Mouse (Mus musculus) lung, embryonic 14.5 days (tissue): Measurements from ENCODE around the gene Saa3. TPM values are rescaled to one million over a fixed set of nuclear protein-coding genes. Genes with fewer than 3 reads are reported as not detected.

Experiments
- ATAC-seq: fragments of 200-750 bp; cut with Nextera tagmentation; 2 replicates; pipeline ENCODE4 v1.8.0; 2017; ENCODE audit warnings: mild to moderate bottlenecking, moderate TSS enrichment, moderate library complexity; ENCODE audit not compliant: insufficient read depth
- DNase-seq: peaks from one replicate; pipeline ENCODE4 v3.0.0-alpha.2; 2015
- H3K27ac ChIP-seq: fragments of 300-500 bp; sonication (generic); 2 replicates; pipeline ENCODE4 v1.5.1; 2014; ENCODE audit warnings: low read depth, mild to moderate bottlenecking, moderate library complexity
- H3K27me3 ChIP-seq: fragments of 300-500 bp; sonication (generic); 2 replicates; pipeline ENCODE4 v1.6.1; 2014; ENCODE audit warnings: low read length, control low read depth; ENCODE audit not compliant: insufficient read depth
- H3K36me3 ChIP-seq: fragments of 300-500 bp; sonication (generic); 2 replicates; pipeline ENCODE4 v1.6.1; 2014; ENCODE audit warnings: control low read depth; ENCODE audit not compliant: insufficient read depth
- H3K4me1 ChIP-seq: fragments of 300-500 bp; sonication (generic); 2 replicates; pipeline ENCODE4 v1.6.1; 2014; ENCODE audit warnings: antibody characterized with exemption, control low read depth; ENCODE audit not compliant: insufficient read depth
- H3K4me2 ChIP-seq: fragments of 300-500 bp; sonication (generic); 2 replicates; pipeline ENCODE4 v1.6.1; 2014; ENCODE audit warnings: mild to moderate bottlenecking
- H3K4me3 ChIP-seq: fragments of 300-500 bp; sonication (generic); 2 replicates; pipeline ENCODE4 v1.5.1; 2014; ENCODE audit warnings: low read depth, low read length
- H3K9ac ChIP-seq: fragments of 300-500 bp; sonication (generic); 2 replicates; pipeline ENCODE4 v1.6.1; 2014
- H3K9me3 ChIP-seq: fragments of 300-500 bp; sonication (generic); 2 replicates; pipeline ENCODE4 v1.6.1; 2016; ENCODE audit warnings: low read depth, low read length, control low read depth
- CTCF ChIP-seq: IDR thresholded peaks from 2 replicates; pipeline ENCODE4 v1.5.1; 2016; ENCODE audit warnings: antibody characterized with exemption, low read depth
- WGBS: fragments of 180-500 bp; shearing (Covaris S2); extraction: QIAGEN DNeasy Blood & Tissue Kit; methylation state at CpG from one replicate; pipeline ENCODE4 v1.1.7; 2014; 5-methylcytosine and 5-hydroxymethylcytosine counted together
- polyA plus RNA-seq: library from polyadenylated mRNA; unstranded; fragments of >200 nt; fragmentation: Nextera tagmentation; extraction: Ambion mirVana; gene quantifications from 2 replicates; pipeline ENCODE4 v1.2.1, GENCODE M21; 2014

Saa3 gene
- polyA plus RNA-seq, 1 experiment from 2014 or later = 0.08 TPM

DNA sequence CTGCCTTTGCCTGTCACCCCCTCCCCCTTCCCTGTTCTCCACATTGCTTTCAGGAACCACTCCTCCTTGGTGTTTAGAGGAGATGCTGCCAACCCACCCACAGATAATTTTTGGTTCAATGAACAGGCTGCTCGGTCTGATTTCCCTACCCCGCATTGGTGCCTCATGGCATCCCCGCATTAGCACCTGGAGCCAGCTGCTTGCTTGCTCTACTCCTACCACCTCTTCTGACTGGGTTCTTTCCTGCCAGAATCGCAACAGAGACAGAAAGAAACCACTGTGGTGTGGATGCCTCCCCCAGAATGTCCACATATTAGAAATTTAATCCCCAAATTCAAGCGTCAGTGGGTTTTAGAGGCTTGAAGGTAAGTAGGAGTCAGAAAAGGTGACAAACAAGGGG lies 8.9 kb upstream of the Saa3 start:
- WGBS = 78% methylated on average over 5 of the region's 5 CpGs
- TF ChIP-seq CTCF = no peak
- DNase-seq (no peak), ATAC-seq (no peak)
- H3K27me3 ChIP-seq = no peaks in the 10 kb centered on the region
- no peaks in the 10 kb centered on the region for H3K36me3 ChIP-seq
- H3K4me2 ChIP-seq = no peak overlapping the region
- H3K27ac ChIP-seq = no peak overlapping the region
- no peak overlapping the region for H3K9ac ChIP-seq
- no peak overlapping the region for H3K4me3 ChIP-seq
- no peaks in the 10 kb centered on the region for H3K4me1 ChIP-seq
- H3K9me3 ChIP-seq = no peaks in the 10 kb centered on the region

DNA sequence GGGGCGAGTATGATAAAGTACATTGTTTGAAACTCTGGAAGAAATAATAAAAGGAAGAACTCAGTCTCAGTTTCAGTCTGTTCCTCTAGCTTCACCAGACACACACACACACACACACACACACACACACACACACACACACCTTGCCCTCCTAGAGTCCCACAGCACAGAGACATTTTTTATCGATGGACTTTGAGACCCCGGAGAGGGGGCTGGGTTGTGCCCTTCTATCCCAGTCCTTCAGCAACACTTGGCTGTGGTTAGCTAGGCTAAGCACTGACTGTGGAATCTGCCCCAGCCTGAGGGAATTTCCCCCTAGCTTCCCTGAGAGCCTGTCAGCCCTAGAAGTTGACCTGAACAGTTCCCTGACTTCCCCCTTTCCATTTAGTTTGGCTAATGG lies 8.3 kb upstream of the Saa3 start:
- Histone ChIP-seq H3K27me3 (no peaks in the 10 kb centered on the region), H3K4me2 (no peak overlapping the region), H3K9ac (no peak overlapping the region), H3K36me3 (no peaks in the 10 kb centered on the region), H3K4me3 (no peak overlapping the region), H3K27ac (no peak overlapping the region), H3K9me3 (no peaks in the 10 kb centered on the region), H3K4me1 (no peaks in the 10 kb centered on the region)
- DNase-seq (no peak), ATAC-seq (no peak)
- TF ChIP-seq CTCF = no peak
- 77% methylated on average over 3 of the region's 3 CpGs for WGBS

- WGBS = 90% methylated on average over 6 of the region's 6 CpGs
- ATAC-seq = no peak
- Histone ChIP-seq H3K27me3 (no peaks in the 10 kb centered on the region), H3K4me2 (no peak overlapping the region), H3K9me3 (no peaks in the 10 kb centered on the region), H3K4me3 (no peak overlapping the region), H3K9ac (no peak overlapping the region), H3K36me3 (no peaks in the 10 kb centered on the region), H3K4me1 (no peaks in the 10 kb centered on the region), H3K27ac (no peak overlapping the region)
- no peak for TF ChIP-seq CTCF
- no peak for DNase-seq
Observed at GRCm38 (mm10) chr7:46723354-46723753, 7.9 kb upstream of the Saa3 start.

GRCm38 (mm10) chr7:46720460-46720859 lies 5.0 kb upstream of the Saa3 start:
- H3K27me3 ChIP-seq = no peaks in the 10 kb centered on the region
- no peak overlapping the region for H3K4me2 ChIP-seq
- ATAC-seq = no peak
- no peaks in the 10 kb centered on the region for H3K9me3 ChIP-seq
- H3K27ac ChIP-seq = no peak overlapping the region
- no peak for DNase-seq
- no peak overlapping the region for H3K4me3 ChIP-seq
- WGBS = 64% methylated on average over 9 of the region's 9 CpGs
- no peak overlapping the region for H3K9ac ChIP-seq
- H3K4me1 ChIP-seq = 0 out of 2 replicates have a peak, but pooled peaks cover 4% of the 10 kb centered on the region
- no peak for TF ChIP-seq CTCF
- no peaks in the 10 kb centered on the region for H3K36me3 ChIP-seq

GRCm38 (mm10) chr7:46719526-46719925 lies 4.0 kb upstream of the Saa3 start:
- Histone ChIP-seq H3K4me1 (0 out of 2 replicates have a peak, but pooled peaks cover 4% of the 10 kb centered on the region), H3K4me2 (no peak overlapping the region), H3K27me3 (no peaks in the 10 kb centered on the region), H3K4me3 (no peak overlapping the region), H3K36me3 (no peaks in the 10 kb centered on the region), H3K9me3 (no peaks in the 10 kb centered on the region), H3K9ac (no peak overlapping the region), H3K27ac (no peak overlapping the region)
- ATAC-seq (peak; percentile 31; the same call in 1 of the 2 replicates), DNase-seq (peak; percentile 45)
- 47% methylated on average over 7 of the region's 7 CpGs for WGBS
- TF ChIP-seq CTCF = no peak

DNA sequence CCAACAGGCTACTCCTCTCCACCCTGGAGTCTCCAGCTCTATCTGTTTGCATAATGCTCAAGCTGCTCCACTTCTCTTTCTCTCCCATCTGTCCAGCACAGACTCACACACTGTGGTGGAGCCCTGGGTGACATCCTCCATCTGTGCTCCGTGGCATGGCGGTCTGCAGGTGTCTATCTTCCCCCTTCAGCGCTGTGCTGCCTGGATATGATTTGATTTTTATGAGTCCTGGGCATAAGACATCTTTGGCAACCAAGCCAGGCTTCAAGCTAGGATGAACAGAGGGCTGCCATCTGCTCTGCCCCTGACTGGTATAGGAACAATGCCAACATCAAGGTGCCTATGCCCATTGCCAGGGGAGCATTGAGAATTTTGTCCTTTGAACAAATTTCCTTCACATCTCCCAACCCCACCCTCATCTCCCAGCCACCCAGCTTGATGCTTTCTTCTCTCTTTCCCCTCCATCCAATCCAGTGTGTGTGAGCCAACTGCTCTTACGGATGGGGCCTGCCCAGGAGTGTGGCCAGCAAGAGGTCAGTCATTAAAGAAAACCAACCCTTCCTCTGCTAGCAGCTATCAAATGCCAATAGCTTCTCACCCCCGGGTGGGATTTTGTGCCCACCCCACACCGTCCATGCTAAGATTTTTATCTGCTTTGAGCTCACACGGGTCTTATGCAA lies 3.2 kb upstream of the Saa3 start:
- no peak overlapping the region for H3K27ac ChIP-seq
- no peak for TF ChIP-seq CTCF
- 0 out of 2 replicates have a peak, but pooled peaks cover 4% of the 10 kb centered on the region for H3K4me1 ChIP-seq
- no peak overlapping the region for H3K4me3 ChIP-seq
- ATAC-seq (no peak), DNase-seq (no peak)
- no peaks in the 10 kb centered on the region for H3K27me3 ChIP-seq
- WGBS = 75% methylated on average over 7 of the region's 7 CpGs
- no peak overlapping the region for H3K4me2 ChIP-seq
- no peaks in the 10 kb centered on the region for H3K36me3 ChIP-seq
- no peak overlapping the region for H3K9ac ChIP-seq
- no peaks in the 10 kb centered on the region for H3K9me3 ChIP-seq

GRCm38 (mm10) chr7:46716897-46717296 lies 1.4 kb upstream of the Saa3 start:
- Histone ChIP-seq H3K36me3 (no peaks in the 10 kb centered on the region), H3K4me3 (no peak overlapping the region), H3K9me3 (no peaks in the 10 kb centered on the region), H3K27me3 (no peaks in the 10 kb centered on the region), H3K4me1 (0 out of 2 replicates have a peak, but pooled peaks cover 4% of the 10 kb centered on the region), H3K4me2 (no peak overlapping the region), H3K9ac (no peak overlapping the region), H3K27ac (no peak overlapping the region)
- WGBS = 31% methylated on average over 5 of the region's 5 CpGs
- peak; percentile 80 for DNase-seq
- no peak for TF ChIP-seq CTCF
- no peak for ATAC-seq

GRCm38 (mm10) chr7:46714518-46714917 lies 982 bp downstream of the Saa3 start:
- H3K27me3 ChIP-seq = no peaks in the 10 kb centered on the region

More at GRCm38 (mm10) chr7:46714518-46714917, 982 bp downstream of the Saa3 start:
- DNase-seq = peak; percentile 83
- whole genome bisulfite sequencing = 28% methylated on average over 6 of the region's 6 CpGs
- Histone ChIP-seq H3K27ac (no peak overlapping the region), H3K9ac (no peak overlapping the region), H3K36me3 (no peaks in the 10 kb centered on the region), H3K4me2 (no peak overlapping the region), H3K9me3 (no peaks in the 10 kb centered on the region), H3K4me3 (no peak overlapping the region), H3K4me1 (peaks cover 4% of the 10 kb centered on the region; the same call in 1 of the 2 replicates)
- peak; percentile 88 for TF ChIP-seq CTCF
- ATAC-seq = no peak
